Mouse (Mus musculus) adrenal gland, adult 18-20 months (tissue): ENCODE measurements at regions not wholly inside any gene's neighbourhood (a gene's known extent, or its start where the extent isn't known, plus 50 kb on each side); places are given as distances from the start of the nearest gene placed in this dataset.

Experiments
- DNase-seq, 2 experiments: peaks; one replicate each; pipeline ENCODE4 v3.0.0; 2021 to 2022; ENCODE audit warnings: low spot score in 2 of 2

- DNase-seq: no peak
Observed at GRCm38 (mm10) chr1:190639846-190640245, 271.7 kb downstream of the Rps6kc1 start.

- no peak for DNase-seq
Observed at GRCm38 (mm10) chr1:190634935-190635334, 276.6 kb downstream of the Rps6kc1 start.

DNA sequence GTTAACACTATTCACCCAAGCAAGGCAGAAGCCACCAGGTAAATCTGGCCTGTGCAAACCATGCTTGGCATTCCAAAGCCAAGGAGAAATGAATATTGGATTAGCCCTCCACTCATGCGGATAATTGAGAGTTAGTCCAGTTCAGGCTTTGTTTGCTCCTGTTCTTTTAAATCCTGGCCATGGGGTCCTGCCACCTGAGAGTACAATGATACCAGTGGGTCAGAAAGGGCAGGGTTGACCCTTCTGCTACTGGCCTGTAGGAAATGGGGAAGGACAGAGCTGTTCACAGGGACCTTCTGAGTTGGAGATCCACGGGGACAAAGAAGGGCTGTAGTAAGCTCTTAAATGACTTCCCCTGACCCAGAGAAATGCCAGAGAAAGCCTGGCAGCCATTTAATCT is 279.9 kb downstream of the Rps6kc1 start:
- DNase-seq: no peak

GRCm38 (mm10) chr1:190630193-190630592 is 281.4 kb downstream of the Rps6kc1 start:
- no peak for DNase-seq

DNA sequence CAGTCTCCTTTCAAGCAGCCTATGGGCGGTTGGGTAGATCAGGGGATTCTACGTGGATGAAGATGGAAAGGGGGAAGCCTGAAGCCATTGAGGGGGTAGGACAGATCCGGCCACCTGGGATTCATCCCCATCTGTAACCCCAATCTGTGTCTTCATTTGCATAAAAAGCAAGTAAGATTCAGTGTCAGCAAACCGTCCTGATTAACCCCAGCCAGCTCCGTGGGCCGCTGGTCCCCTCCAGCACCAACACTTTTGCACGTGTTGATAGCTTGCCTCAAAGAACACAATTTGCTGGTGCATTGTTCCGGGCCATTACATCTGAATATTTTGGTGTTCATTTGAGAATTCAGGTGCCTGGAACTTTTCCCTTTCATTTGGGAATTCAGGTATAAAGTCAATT is 287.7 kb downstream of the Rps6kc1 start:
- no peak for DNase-seq

- DNase-seq: no peak
Observed at GRCm38 (mm10) chr1:190600425-190600824, 311.1 kb downstream of the Rps6kc1 start.

DNA sequence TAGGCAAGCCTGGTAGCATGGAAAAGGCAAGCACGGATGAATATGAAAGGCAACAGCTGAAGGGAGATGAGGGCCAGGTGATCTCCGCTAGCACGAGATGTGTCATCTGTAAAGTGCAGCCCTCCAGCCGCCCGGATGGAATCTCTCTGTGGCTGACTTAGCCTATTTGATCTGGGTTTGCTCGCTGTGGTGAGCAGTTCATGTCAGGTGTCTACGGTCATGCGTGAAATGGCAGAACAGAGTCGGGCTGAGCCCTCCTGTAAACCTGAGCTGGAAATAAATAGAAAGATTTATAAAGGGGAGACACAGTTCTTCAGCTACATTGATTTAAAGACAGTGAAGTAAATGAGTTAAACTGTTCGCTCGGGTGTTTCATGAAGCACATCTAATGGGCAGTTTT is 311.9 kb downstream of the Rps6kc1 start:
- DNase-seq: no peak

GRCm38 (mm10) chr1:190596209-190596608 is 315.4 kb downstream of the Rps6kc1 start:
- DNase-seq: no peak

DNA sequence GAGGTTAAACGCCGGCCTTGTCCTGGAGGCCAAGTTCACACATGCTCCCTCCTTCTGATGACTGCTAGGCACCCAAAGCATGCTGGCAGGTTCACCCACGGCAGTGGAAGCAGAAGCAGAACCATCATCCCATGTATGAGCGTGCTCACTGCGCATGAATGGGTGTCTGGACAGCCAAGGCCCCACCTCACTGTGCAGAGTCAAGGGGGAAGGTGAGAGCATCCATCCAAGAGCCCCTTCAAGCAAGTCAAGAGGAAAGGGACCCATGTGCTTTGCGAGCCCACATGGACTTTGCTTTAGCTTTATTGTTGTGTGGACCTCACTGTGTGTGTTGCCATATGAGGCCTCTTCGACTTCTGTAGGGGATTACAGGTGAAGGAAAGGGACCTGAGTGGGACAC is 319.9 kb downstream of the Rps6kc1 start:
- no peak for DNase-seq

DNA sequence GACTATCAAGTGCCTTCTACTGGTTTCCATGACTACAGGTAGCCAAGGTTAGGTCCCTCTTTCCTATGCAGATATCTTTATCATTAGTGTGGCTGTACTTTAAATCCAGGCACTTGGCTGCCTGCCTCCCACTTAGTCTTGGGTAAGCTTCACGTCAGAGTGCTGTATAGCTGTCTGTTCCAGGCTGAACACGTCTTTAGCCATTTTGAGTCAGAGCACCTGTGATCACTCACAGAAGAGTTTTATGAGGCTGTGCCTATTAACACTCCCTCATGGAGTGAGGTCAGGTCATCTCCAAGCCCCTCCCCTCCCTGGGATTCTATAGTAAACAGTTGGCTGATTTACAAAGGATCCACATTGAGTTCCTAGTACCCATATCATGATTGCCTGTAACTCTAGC is 322.0 kb downstream of the Rps6kc1 start:
- no peak for DNase-seq

GRCm38 (mm10) chr1:190583272-190583671 is 328.3 kb downstream of the Rps6kc1 start:
- DNase-seq: no peak

DNA sequence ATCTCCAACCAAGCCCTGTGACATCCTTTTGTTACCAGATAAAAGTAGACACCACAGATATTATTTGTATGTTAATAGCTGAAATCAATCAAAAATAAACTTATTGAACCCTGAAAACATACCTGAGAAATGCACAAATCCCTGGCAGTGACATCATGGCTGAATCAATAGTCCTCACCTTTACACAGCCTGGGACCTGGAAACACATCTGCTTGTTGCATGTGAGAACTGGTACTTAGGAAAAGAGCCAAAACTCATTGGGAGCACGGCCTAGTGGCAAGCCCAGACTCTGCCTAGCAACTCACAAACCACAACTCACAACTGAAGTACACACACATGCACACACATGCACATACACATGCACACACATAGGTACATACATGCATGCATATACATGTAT is 330.9 kb downstream of the Rps6kc1 start:
- DNase-seq: no peak

- DNase-seq: no peak
Observed at GRCm38 (mm10) chr1:190570981-190571380, 340.6 kb downstream of the Rps6kc1 start.

DNA sequence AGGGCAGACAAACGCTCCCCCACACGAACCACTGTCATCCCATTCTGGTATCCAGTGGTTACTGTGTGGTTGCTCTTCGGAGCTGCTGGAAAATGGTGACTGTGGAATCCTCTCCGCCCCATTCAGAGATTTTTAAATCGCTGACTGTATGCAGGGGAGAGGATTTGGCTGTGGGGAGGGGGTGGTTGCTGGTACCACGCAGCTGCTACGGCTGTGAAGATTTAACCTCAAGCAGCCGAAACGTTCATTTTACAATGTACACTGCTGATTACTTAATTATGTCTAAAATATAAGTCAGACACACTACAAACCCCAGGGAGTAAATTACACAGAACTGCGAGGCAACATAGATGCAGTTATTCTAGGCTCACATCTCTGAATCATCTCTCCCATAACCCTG is 341.0 kb downstream of the Rps6kc1 start:
- no peak for DNase-seq

GRCm38 (mm10) chr1:190566744-190567143 is 344.8 kb downstream of the Rps6kc1 start:
- no peak for DNase-seq

DNA sequence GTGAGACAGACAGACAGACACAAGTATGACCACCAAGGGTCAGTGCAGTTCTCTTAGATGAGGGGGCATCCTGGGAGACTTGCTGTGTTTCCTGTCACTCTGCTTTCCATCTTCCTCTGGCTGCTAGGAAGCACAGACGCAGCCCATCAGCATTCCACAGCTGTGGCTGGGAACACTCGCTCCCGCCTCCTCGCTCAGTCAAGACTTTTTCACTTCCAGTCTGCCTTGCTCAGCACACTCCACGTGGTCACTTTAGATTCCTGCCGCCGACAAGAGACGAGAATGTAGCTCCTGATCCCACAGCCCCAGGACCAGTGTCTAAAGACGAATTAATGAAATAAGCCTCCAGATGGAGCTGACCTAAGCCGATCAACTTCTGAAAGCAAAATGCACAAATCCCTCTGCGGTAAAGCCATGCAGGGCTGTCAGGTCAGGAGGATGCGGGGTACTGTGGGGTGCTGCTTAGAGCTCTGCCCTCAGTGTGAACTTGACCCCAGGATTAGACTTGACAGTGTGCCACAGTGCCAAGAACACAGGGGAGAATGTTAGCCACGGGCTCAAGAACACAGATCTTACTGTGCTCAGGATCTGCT is 348.6 kb downstream of the Rps6kc1 start:
- no peak for DNase-seq

- DNase-seq: no peak
Observed at GRCm38 (mm10) chr1:190560086-190560485, 351.5 kb downstream of the Rps6kc1 start.

GRCm38 (mm10) chr1:190541892-190542291 is 369.7 kb downstream of the Rps6kc1 start:
- DNase-seq: no peak

DNA sequence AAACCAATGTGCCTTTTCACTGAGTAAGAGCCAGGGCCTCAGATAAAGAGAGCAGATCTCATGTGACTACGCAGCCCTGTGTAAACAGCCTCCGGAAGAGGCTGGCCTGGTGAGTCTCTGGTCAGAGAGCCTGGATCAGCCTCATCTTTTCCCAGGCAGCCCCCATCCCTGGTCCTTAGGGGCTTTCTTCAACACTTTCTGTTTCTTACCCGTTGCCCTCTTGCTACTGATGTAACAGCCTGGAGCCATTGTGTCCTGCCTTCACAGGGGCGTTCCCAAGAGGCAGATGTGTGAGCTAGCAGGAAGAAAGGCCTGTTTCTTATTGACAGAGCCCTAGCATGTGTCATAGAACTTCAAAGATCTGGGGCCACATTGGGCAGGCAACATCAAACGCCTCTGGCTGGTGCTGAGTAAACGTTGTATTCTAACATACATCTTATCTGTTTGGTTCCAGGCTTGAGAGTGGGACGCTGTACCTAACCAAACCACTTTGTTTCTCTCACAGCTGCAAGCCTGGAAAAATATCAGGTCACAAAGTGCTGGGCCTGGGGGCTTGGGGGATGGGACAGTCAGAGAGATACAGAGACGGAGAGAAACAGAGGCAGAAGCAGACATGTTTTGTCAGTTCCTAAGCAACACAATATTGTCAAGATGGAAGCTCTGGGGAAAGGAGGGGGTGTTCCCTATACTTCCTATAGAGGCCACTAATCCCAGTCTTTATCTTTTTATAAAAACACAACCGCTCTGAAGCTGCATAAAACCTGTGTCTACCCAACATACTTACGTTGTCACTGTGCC is 362.6 kb upstream of the Prox1 start:
- peak in 1 of 2 experiments; percentile 7 for DNase-seq

GRCm38 (mm10) chr1:190531224-190531623 is 360.7 kb upstream of the Prox1 start:
- no peak for DNase-seq

GRCm38 (mm10) chr1:190530079-190530478 is 359.6 kb upstream of the Prox1 start:
- peak in 1 of 2 experiments; percentile 17 for DNase-seq

- DNase-seq: peak in 1 of 2 experiments; percentile 5
Observed at GRCm38 (mm10) chr1:190527545-190528137, 357.1 kb upstream of the Prox1 start.
